Comparison of ENCODE assay signal across 9 mouse cellular contexts in genomic region chr2:121296754-121297231, GRCm38 (mm10). TPM values are rescaled to one million over a fixed set of nuclear protein-coding genes. Genes with fewer than 3 reads are reported as not detected.
DNase-seq lines count a peak whose midpoint lies in the region; ATAC-seq and TF ChIP-seq lines count a peak whose summit lies in the region.
"Had no signal": no experiment of that assay in that cellular context is flagged by ENCODE, and none has a peak within 500 bp of the region (broad histone marks: within the 10 kb centered on the region; RNA-seq: fewer than 3 reads in every experiment).

No protein-coding gene starts in this region.

- TF ChIP-seq POLR2A in myocyte (IDR thresholded peaks at IDR 0.05; ENCODE audit: insufficient read length, low read depth) = no peak

- 0 out of 2 replicates have a peak overlapping the region, but pooled peaks have one; percentile 30 for H3K9ac ChIP-seq in kidney, embryonic 16.5 days (replicated peaks; ENCODE audit: low read length)
- peak overlapping the region; percentile 80 for H3K9ac ChIP-seq in hindbrain, embryonic 13.5 days

- peaks cover 27% of the 10 kb centered on the region for H3K27me3 ChIP-seq in kidney, embryonic 16.5 days (ENCODE audit: insufficient read depth, low read length)
- H3K27me3 ChIP-seq in embryonic facial prominence, embryonic 10.5 days (replicated peaks; ENCODE audit: low read depth, poor library complexity, severe bottlenecking) = peaks cover 100% of the 10 kb centered on the region
- H3K27me3 ChIP-seq in hindbrain, embryonic 13.5 days = peaks cover 3% of the 10 kb centered on the region; the same call in 1 of the 2 replicates
- H3K27me3 ChIP-seq in myocyte (ENCODE audit: control insufficient read depth, insufficient read depth, insufficient read length) = no peaks in the 10 kb centered on the region

- H3K27ac ChIP-seq in kidney, embryonic 16.5 days (ENCODE audit: low read length) = no peak overlapping the region
- H3K27ac ChIP-seq in embryonic facial prominence, embryonic 10.5 days (replicated peaks) = peak overlapping the region; percentile 76
- H3K27ac ChIP-seq in hindbrain, embryonic 13.5 days = peak overlapping the region; percentile 91
- H3K27ac ChIP-seq: macrophage had no signal

- peaks cover 20% of the 10 kb centered on the region for H3K79me2 ChIP-seq in myocyte (ENCODE audit: control insufficient read depth, insufficient read depth)

- peak overlapping the region; percentile 54 for H3K4me3 ChIP-seq in kidney, embryonic 16.5 days (ENCODE audit: low read length)
- peak overlapping the region; percentile 49 for H3K4me3 ChIP-seq in embryonic facial prominence, embryonic 10.5 days
- H3K4me3 ChIP-seq in hindbrain, embryonic 13.5 days = peak overlapping the region; percentile 53
- peak overlapping the region; percentile 93 for H3K4me3 ChIP-seq in myocyte

- WGBS in kidney, embryonic 16.5 days = 16% methylated on average over 6 of the region's 6 CpGs
- 5% methylated on average over 6 of the region's 6 CpGs for WGBS in embryonic facial prominence, embryonic 10.5 days
- 16% methylated on average over 6 of the region's 6 CpGs for WGBS in hindbrain, embryonic 13.5 days

- no peak for DNase-seq in kidney, adult 9 months
- no peak for DNase-seq in embryonic facial prominence, embryonic 10.5 days (ENCODE audit: low spot score)
- no peak for DNase-seq in gastrocnemius, adult 18-20 months (ENCODE audit: low spot score)
- no peak for DNase-seq in left cerebral cortex, adult 9 months (ENCODE audit: low spot score in 2 of 2)
- DNase-seq in spleen, adult 12 weeks (ENCODE audit: low spot score) = no peak

- H3K9me3 ChIP-seq in kidney, embryonic 16.5 days (ENCODE audit: low read length) = no peaks in the 10 kb centered on the region
- no peaks in the 10 kb centered on the region for H3K9me3 ChIP-seq in embryonic facial prominence, embryonic 10.5 days
- H3K9me3 ChIP-seq in hindbrain, embryonic 13.5 days = no peaks in the 10 kb centered on the region

- peak overlapping the region; percentile 60 for H3K4me2 ChIP-seq in kidney, embryonic 16.5 days (replicated peaks; ENCODE audit: low read depth, low read length)
- peak overlapping the region; percentile 91 for H3K4me2 ChIP-seq in hindbrain, embryonic 13.5 days
- H3K4me2 ChIP-seq in myocyte (ENCODE audit: low read depth) = peak overlapping the region; percentile 97

- no peak for ATAC-seq in kidney, embryonic 16.5 days (ENCODE audit: low FRiP score, low TSS enrichment)
- ATAC-seq in hindbrain, embryonic 13.5 days (ENCODE audit: low FRiP score) = no peak

- H3K4me1 ChIP-seq in kidney, embryonic 16.5 days (ENCODE audit: insufficient read depth, low read length) = peaks cover 41% of the 10 kb centered on the region
- peaks cover 53% of the 10 kb centered on the region for H3K4me1 ChIP-seq in embryonic facial prominence, embryonic 10.5 days
- peaks cover 49% of the 10 kb centered on the region for H3K4me1 ChIP-seq in hindbrain, embryonic 13.5 days (replicated peaks)

- no peak overlapping the region for H3ac ChIP-seq in myocyte (ENCODE audit: control insufficient read depth, insufficient read length)

- H3K36me3 ChIP-seq in kidney, embryonic 16.5 days (ENCODE audit: insufficient read depth, low read length) = peaks cover 4% of the 10 kb centered on the region
- peaks cover 26% of the 10 kb centered on the region for H3K36me3 ChIP-seq in embryonic facial prominence, embryonic 10.5 days (replicated peaks)
- peaks cover 33% of the 10 kb centered on the region for H3K36me3 ChIP-seq in hindbrain, embryonic 13.5 days
- peaks cover 18% of the 10 kb centered on the region for H3K36me3 ChIP-seq in myocyte (ENCODE audit: control insufficient read depth, insufficient read depth)

TF ChIP-seq in myocyte, 11 proteins besides CTCF, POLR2A, EP300 and RAD21:
- TF ChIP-seq MYOG (IDR thresholded peaks at IDR 0.05; ENCODE audit: control insufficient read depth in 1 of 3, insufficient read depth in 1 of 3, insufficient read length in 2 of 3, low read depth in 2 of 3) (no peak), TCF12 (IDR thresholded peaks at IDR 0.05; ENCODE audit: insufficient read depth, poor library complexity, severe bottlenecking) (no peak), USF1 (IDR thresholded peaks at IDR 0.05; ENCODE audit: low read depth) (no peak), SRF (IDR thresholded peaks at IDR 0.05; ENCODE audit: control insufficient read depth, insufficient read length, low read depth) (no peak), CEBPB (IDR thresholded peaks at IDR 0.05; ENCODE audit: insufficient read depth, poor library complexity, severe bottlenecking) (no peak), POLR2AphosphoS2 (IDR thresholded peaks at IDR 0.05; ENCODE audit: insufficient read length, low read depth) (no peak), MAX (IDR thresholded peaks at IDR 0.05; ENCODE audit: low read depth) (no peak), TCF3 (IDR thresholded peaks at IDR 0.05; ENCODE audit: insufficient read length, low read depth) (no peak), MYOD1 (IDR thresholded peaks at IDR 0.05; ENCODE audit: control insufficient read depth in 1 of 3, insufficient read length in 2 of 3, low read depth in 2 of 3) (no peak), REST (IDR thresholded peaks at IDR 0.05; ENCODE audit: insufficient read depth, insufficient read length) (no peak), E2F4 (IDR thresholded peaks at IDR 0.05; ENCODE audit: insufficient read depth) (no peak)

RNA-seq across cellular contexts. Expression of gene Map1a, which starts 7.4 kb away (rescaled TPM):
- polyA plus RNA-seq in kidney, embryonic 16.5 days (2015; fragmentation: Nextera tagmentation; extraction: Ambion mirVana) = 2.5 and 3.2 TPM in 2 replicates
- 3.4 and 4.2 TPM in 2 replicates for polyA plus RNA-seq in embryonic facial prominence, embryonic 10.5 days (2016; fragmentation: Nextera tagmentation; extraction: Ambion mirVana)
- 16.1 and 20.0 TPM in 2 replicates for polyA plus RNA-seq in hindbrain, embryonic 13.5 days (2015; fragmentation: Nextera tagmentation; extraction: Ambion mirVana)
- 40.7 TPM for polyA plus RNA-seq in myocyte (2012; fragmentation: generic; extraction: Trizol)
- total RNA-seq in gastrocnemius, adult 18-20 months (2021) = 10 to 100 TPM in 1 of 2 experiments, 1 to 10 TPM in 1; 4.7 to 13.4 TPM

RNA-seq across cellular contexts. Expression of gene Trp53bp1, which starts 25.6 kb away (rescaled TPM):
- polyA plus RNA-seq in kidney, embryonic 16.5 days (2015; fragmentation: Nextera tagmentation; extraction: Ambion mirVana) = 64.0 and 71.5 TPM in 2 replicates
- polyA plus RNA-seq in embryonic facial prominence, embryonic 10.5 days (2016; fragmentation: Nextera tagmentation; extraction: Ambion mirVana) = 120 and 124 TPM in 2 replicates
- polyA plus RNA-seq in hindbrain, embryonic 13.5 days (2015; fragmentation: Nextera tagmentation; extraction: Ambion mirVana) = 179 and 194 TPM in 2 replicates
- 22.7 TPM for polyA plus RNA-seq in myocyte (2012; fragmentation: generic; extraction: Trizol)
- total RNA-seq in gastrocnemius, adult 18-20 months (2021) = 10 to 100 TPM; 17.3 to 22.7 TPM

RNA-seq across cellular contexts. Expression of gene Ppip5k1, which starts 58.4 kb away (rescaled TPM):
- 14.4 and 15.8 TPM in 2 replicates for polyA plus RNA-seq in kidney, embryonic 16.5 days (2015; fragmentation: Nextera tagmentation; extraction: Ambion mirVana)
- polyA plus RNA-seq in embryonic facial prominence, embryonic 10.5 days (2016; fragmentation: Nextera tagmentation; extraction: Ambion mirVana) = 10.2 and 10.5 TPM in 2 replicates
- polyA plus RNA-seq in hindbrain, embryonic 13.5 days (2015; fragmentation: Nextera tagmentation; extraction: Ambion mirVana) = 18.6 and 19.3 TPM in 2 replicates
- polyA plus RNA-seq in myocyte (2012; fragmentation: generic; extraction: Trizol) = 7.2 TPM
- total RNA-seq in gastrocnemius, adult 18-20 months (2021) = 100 to 1,000 TPM; 107 to 127 TPM
